Mouse (Mus musculus) lung, postnatal 0 days (tissue): ENCODE measurements at regions not wholly inside any gene's neighbourhood (a gene's known extent, or its start where the extent isn't known, plus 50 kb on each side); places are given as distances from the start of the nearest gene placed in this dataset.

Source experiments
- ATAC-seq: fragments of 200-750 bp; cut with Nextera tagmentation; 2 replicates; pipeline ENCODE4 v1.8.0; 2017; ENCODE audit warnings: moderate library complexity
- DNase-seq: peaks from one replicate; pipeline ENCODE4 v3.0.0-alpha.2; 2016; ENCODE audit warnings: low spot score
- H3K27ac ChIP-seq: fragments of 300-500 bp; sonication (generic); 2 replicates; pipeline ENCODE4 v1.5.1; 2014; ENCODE audit warnings: antibody characterized with exemption, mild to moderate bottlenecking, low read length, mixed read lengths
- H3K27me3 ChIP-seq: fragments of 300-500 bp; sonication (generic); replicated peaks from 2 replicates; pipeline ENCODE4 v1.6.1; 2014; ENCODE audit warnings: low read length, mixed read lengths; ENCODE audit not compliant: insufficient read depth
- H3K36me3 ChIP-seq: fragments of 300-500 bp; sonication (generic); 2 replicates; pipeline ENCODE4 v1.6.1; 2014; ENCODE audit warnings: low read length, mixed read lengths; ENCODE audit not compliant: insufficient read depth
- H3K4me1 ChIP-seq: fragments of 300-500 bp; sonication (generic); 2 replicates; pipeline ENCODE4 v1.6.1; 2014; ENCODE audit warnings: antibody characterized with exemption, low read depth, low read length, mixed read lengths; ENCODE audit not compliant: insufficient read depth
- H3K4me2 ChIP-seq: fragments of 300-500 bp; sonication (generic); replicated peaks from 2 replicates; pipeline ENCODE4 v1.6.1; 2014; ENCODE audit warnings: low read depth, mild to moderate bottlenecking, low read length, moderate library complexity, mixed read lengths
- H3K4me3 ChIP-seq: fragments of 300-500 bp; sonication (generic); 2 replicates; pipeline ENCODE4 v1.5.1; 2014; ENCODE audit warnings: low read depth, low read length
- H3K9ac ChIP-seq: fragments of 300-500 bp; sonication (generic); replicated peaks from 2 replicates; pipeline ENCODE4 v1.6.1; 2014; ENCODE audit warnings: low read depth, mild to moderate bottlenecking
- H3K9me3 ChIP-seq: fragments of 300-500 bp; sonication (generic); 2 replicates; pipeline ENCODE4 v1.6.1; 2016; ENCODE audit warnings: low read length, mixed read lengths
- CTCF ChIP-seq: IDR thresholded peaks from 2 replicates; pipeline ENCODE4 v1.5.1; 2016; ENCODE audit warnings: antibody characterized with exemption, mild to moderate bottlenecking
- EP300 ChIP-seq: IDR thresholded peaks from 2 replicates; pipeline ENCODE4 v1.6.1; 2016; ENCODE audit warnings: antibody characterized with exemption, mild to moderate bottlenecking, control low read depth
- WGBS: fragments of 180-500 bp; shearing (Covaris S2); extraction: QIAGEN DNeasy Blood & Tissue Kit; methylation state at CpG from one replicate; pipeline ENCODE4 v1.1.7; 2014; 5-methylcytosine and 5-hydroxymethylcytosine counted together

- no peaks in the 10 kb centered on the region for H3K9me3 ChIP-seq
- DNase-seq, result no peak
- H3K9ac ChIP-seq, result no peak overlapping the region
- 83% methylated on average over 13 of the region's 13 CpGs for WGBS
- no peak overlapping the region for H3K27ac ChIP-seq
- H3K4me2 ChIP-seq, result no peak overlapping the region
- ATAC-seq, result no peak
- H3K4me1 ChIP-seq, result no peaks in the 10 kb centered on the region
- no peaks in the 10 kb centered on the region for H3K36me3 ChIP-seq
- no peak overlapping the region for H3K4me3 ChIP-seq
- TF ChIP-seq CTCF, result no peak
- no peaks in the 10 kb centered on the region for H3K27me3 ChIP-seq
Observed at GRCm38 (mm10) chr4:125399376-125400112, 91.0 kb upstream of the Grik3 start.

- no peaks in the 10 kb centered on the region for H3K9me3 ChIP-seq
- no peak overlapping the region for H3K4me3 ChIP-seq
- H3K9ac ChIP-seq, result no peak overlapping the region
- H3K4me2 ChIP-seq, result no peak overlapping the region
- DNase-seq (no peak), ATAC-seq (no peak)
- no peaks in the 10 kb centered on the region for H3K4me1 ChIP-seq
- TF ChIP-seq CTCF (no peak), EP300 (no peak)
- no peaks in the 10 kb centered on the region for H3K27me3 ChIP-seq
- no peak overlapping the region for H3K27ac ChIP-seq
- 55% methylated on average over 12 of the region's 12 CpGs for WGBS
- no peaks in the 10 kb centered on the region for H3K36me3 ChIP-seq
Observed at GRCm38 (mm10) chr4:125397007-125397461, 93.5 kb upstream of the Grik3 start.

- Histone ChIP-seq H3K27me3 (no peaks in the 10 kb centered on the region), H3K4me1 (no peaks in the 10 kb centered on the region), H3K9me3 (no peaks in the 10 kb centered on the region), H3K36me3 (no peaks in the 10 kb centered on the region), H3K27ac (no peak overlapping the region), H3K9ac (no peak overlapping the region), H3K4me3 (no peak overlapping the region), H3K4me2 (no peak overlapping the region)
- WGBS, result 47% methylated on average over 6 of the region's 6 CpGs
- no peak for TF ChIP-seq EP300
- no peak for TF ChIP-seq CTCF
- no peak for ATAC-seq
- DNase-seq, result no peak
Observed at GRCm38 (mm10) chr4:125391269-125391668, 99.2 kb upstream of the Grik3 start.

GRCm38 (mm10) chr4:125385811-125386210, 104.7 kb upstream of the Grik3 start:
- H3K36me3 ChIP-seq, result no peaks in the 10 kb centered on the region
- WGBS, result 71% methylated on average over 4 of the region's 4 CpGs
- no peak overlapping the region for H3K4me2 ChIP-seq
- H3K27ac ChIP-seq, result no peak overlapping the region
- no peak for TF ChIP-seq EP300
- no peak for TF ChIP-seq CTCF
- no peak overlapping the region for H3K9ac ChIP-seq
- DNase-seq, result no peak
- H3K9me3 ChIP-seq, result no peaks in the 10 kb centered on the region
- H3K4me3 ChIP-seq, result no peak overlapping the region
- ATAC-seq, result no peak
- H3K27me3 ChIP-seq, result no peaks in the 10 kb centered on the region
- no peaks in the 10 kb centered on the region for H3K4me1 ChIP-seq

- TF ChIP-seq CTCF, result no peak
- TF ChIP-seq EP300, result no peak
- no peaks in the 10 kb centered on the region for H3K36me3 ChIP-seq
- ATAC-seq, result no peak
- H3K9me3 ChIP-seq, result no peaks in the 10 kb centered on the region
- H3K4me1 ChIP-seq, result no peaks in the 10 kb centered on the region
- WGBS, result 60% methylated on average over 9 of the region's 9 CpGs
- H3K27me3 ChIP-seq, result no peaks in the 10 kb centered on the region
- DNase-seq, result no peak
- no peak overlapping the region for H3K4me3 ChIP-seq
- H3K27ac ChIP-seq, result no peak overlapping the region
- no peak overlapping the region for H3K4me2 ChIP-seq
- H3K9ac ChIP-seq, result no peak overlapping the region
Observed at GRCm38 (mm10) chr4:125364011-125364410, 126.5 kb upstream of the Grik3 start.

GRCm38 (mm10) chr4:125361611-125362520, 128.6 kb upstream of the Grik3 start:
- Histone ChIP-seq H3K4me1 (no peaks in the 10 kb centered on the region), H3K9me3 (no peaks in the 10 kb centered on the region), H3K9ac (no peak overlapping the region), H3K4me3 (no peak overlapping the region), H3K4me2 (no peak overlapping the region), H3K36me3 (no peaks in the 10 kb centered on the region), H3K27me3 (no peaks in the 10 kb centered on the region), H3K27ac (no peak overlapping the region)
- TF ChIP-seq CTCF (no peak), EP300 (no peak)
- WGBS, result 54% methylated on average over 18 of the region's 18 CpGs
- ATAC-seq (no peak), DNase-seq (no peak)
